Mouse (Mus musculus): Measurements from ENCODE around the gene Gm3285.

Gene Gm3285

DNA sequence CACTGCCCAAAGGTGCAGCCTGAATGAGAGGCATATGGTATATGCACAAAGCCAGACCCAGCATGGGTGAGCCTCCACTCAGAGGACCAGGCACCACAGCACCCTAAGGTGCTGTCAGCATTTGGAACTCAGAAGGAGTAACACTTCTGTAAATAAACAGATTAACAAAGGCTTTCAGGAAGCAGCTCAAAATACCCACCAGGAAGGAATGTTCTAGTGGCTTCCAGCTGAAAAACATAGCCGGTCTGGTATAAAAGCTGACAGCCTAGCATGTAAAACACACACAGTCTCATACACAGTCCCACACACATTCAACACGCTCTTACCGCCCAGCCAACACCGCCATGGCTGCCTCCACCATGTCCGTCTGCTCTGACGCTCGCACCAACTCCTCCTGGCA, at the start of gene Gm3285:
Gene Gm3285, plus strand, starts transcription at position 301 of the 400 bp plus-strand sequence.
- DNase-seq (ENCODE audit: low spot score in 2 of 2) = no peak

DNA sequence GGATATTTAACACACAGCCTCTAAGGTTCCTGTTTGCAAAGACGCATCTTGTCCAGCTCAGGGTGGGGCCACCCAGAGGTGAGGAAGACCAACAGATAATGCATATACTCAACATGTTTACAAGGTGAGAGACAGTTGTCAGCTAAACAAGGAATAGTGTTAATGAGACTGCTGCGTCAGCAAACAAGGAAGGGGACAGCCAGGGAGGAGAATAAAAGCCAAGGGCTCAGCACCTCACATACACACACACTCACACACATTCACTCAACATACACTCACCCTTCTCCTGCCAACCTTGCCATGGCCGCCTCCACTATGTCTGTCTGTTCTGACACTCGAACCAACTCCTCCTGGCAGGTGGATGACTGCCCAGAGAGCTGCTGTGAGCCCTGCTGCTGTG, 47.4 kb upstream of the Gm3285 start, which contains the start of gene Gm2696:
Gene Gm2696, plus strand, starts transcription at position 301 of the 400 bp plus-strand sequence.
- no peak for DNase-seq (ENCODE audit: low spot score in 2 of 2)

GRCm38 (mm10) chr10:77815514-77815913, 46.3 kb upstream of the Gm3285 start:
- no peak for DNase-seq (ENCODE audit: low spot score in 2 of 2)

GRCm38 (mm10) chr10:77818523-77818922, 43.3 kb upstream of the Gm3285 start:
- DNase-seq (ENCODE audit: low spot score in 2 of 2) = no peak

DNA sequence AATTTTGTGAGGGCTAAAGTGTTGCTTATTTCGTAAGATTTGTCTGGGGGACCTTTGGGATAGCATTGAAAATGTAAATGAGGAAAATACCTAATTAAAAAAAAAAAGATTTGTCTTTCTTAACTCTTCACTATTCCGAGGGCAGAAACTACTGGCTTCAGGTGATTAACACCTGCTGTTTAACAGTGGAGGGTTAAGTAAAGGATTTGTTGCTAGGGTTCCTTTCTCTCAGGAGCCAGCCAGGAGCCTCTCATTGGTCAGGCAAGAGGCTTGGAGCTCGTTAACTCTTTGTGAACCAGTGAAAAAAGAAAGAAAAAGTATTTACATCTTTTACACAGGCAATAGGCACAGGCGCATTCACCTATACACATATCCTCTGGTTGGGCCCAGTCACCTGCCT, 42.6 kb upstream of the Gm3285 start:
- DNase-seq (ENCODE audit: low spot score in 2 of 2) = no peak

DNA sequence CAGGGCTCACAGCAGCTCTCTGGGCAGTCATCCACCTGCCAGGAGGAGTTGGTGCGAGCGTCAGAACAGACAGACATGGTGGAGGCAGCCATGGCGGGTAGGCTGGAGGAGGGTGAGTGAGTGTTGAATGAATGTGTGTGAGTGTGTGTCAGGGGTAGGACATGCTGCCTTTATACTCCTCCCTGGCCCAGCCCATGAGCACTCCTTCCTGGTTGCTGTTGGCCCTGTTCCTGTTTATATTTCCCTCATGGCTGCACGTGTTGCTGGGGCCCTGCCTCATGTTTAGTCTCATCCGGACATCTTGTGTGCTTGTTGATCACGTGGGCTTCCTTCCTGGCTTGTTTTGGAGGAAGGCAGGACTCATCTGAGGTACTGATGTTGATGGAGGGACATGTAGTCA, 34.8 kb upstream of the Gm3285 start, which contains the start of gene Krtap10-4:
Gene Krtap10-4, minus strand, starts transcription at position 145 of the 400 bp plus-strand sequence.
- no peak for DNase-seq (ENCODE audit: low spot score in 2 of 2)

DNA sequence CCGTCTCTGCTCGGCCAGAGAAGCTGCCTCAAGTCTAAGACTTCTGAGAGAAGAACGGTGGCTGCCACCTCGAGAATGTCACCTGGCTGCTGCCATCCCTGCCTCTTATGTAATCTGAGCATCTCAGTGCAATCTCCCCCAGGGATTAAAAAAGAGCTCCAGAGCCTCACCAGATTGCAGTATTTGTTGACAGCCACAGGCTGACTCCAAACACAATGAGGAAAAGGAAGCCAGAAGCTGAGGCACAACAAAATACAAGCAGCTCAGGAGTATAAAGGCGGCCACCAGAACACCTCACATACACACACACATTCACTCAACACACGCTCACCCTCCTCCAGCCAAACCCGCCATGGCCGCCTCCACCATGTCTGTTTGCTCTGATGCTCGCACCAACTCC, 26.1 kb upstream of the Gm3285 start, which contains the start of gene Krtap10-10:
Gene Krtap10-10, plus strand, starts transcription at position 301 of the 400 bp plus-strand sequence.
- no peak for DNase-seq (ENCODE audit: low spot score in 2 of 2)

- no peak for DNase-seq (ENCODE audit: low spot score in 2 of 2)
These were observed 22.8 kb upstream of the Gm3285 start for GRCm38 (mm10) chr10:77839006-77839405.

- DNase-seq (ENCODE audit: low spot score in 2 of 2) = no peak
These were observed 15.3 kb upstream of the Gm3285 start, which contains the start of gene Gm36176 for GRCm38 (mm10) chr10:77846503-77846902. Gm36176 (plus strand) TSS chr10:77846803.

GRCm38 (mm10) chr10:77846961-77847360, 14.8 kb upstream of the Gm3285 start:
- no peak for DNase-seq (ENCODE audit: low spot score in 2 of 2)

GRCm38 (mm10) chr10:77847538-77847937, 14.2 kb upstream of the Gm3285 start:
- no peak for DNase-seq (ENCODE audit: low spot score in 2 of 2)

DNA sequence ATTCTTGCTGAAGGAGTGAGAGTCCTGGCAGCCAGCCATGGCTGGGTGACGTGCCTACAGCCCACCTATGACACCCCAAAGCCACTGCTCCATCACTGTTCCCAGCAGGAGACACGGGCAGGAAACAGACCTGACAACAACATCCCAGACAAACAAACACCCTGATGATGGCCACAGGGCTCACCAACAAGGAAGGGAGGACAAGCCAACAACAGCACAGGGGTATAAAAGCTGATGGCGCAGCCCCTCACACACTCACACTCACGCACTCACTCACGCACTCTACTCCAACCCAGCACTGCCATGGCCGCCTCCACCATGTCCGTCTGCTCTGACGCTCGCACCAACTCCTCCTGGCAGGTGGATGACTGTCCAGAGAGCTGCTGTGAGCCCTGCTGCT, 9.2 kb upstream of the Gm3285 start, which contains the start of gene Gm10318:
Gene Gm10318, plus strand, starts transcription at position 301 of the 400 bp plus-strand sequence.
- DNase-seq (ENCODE audit: low spot score in 2 of 2) = no peak

DNA sequence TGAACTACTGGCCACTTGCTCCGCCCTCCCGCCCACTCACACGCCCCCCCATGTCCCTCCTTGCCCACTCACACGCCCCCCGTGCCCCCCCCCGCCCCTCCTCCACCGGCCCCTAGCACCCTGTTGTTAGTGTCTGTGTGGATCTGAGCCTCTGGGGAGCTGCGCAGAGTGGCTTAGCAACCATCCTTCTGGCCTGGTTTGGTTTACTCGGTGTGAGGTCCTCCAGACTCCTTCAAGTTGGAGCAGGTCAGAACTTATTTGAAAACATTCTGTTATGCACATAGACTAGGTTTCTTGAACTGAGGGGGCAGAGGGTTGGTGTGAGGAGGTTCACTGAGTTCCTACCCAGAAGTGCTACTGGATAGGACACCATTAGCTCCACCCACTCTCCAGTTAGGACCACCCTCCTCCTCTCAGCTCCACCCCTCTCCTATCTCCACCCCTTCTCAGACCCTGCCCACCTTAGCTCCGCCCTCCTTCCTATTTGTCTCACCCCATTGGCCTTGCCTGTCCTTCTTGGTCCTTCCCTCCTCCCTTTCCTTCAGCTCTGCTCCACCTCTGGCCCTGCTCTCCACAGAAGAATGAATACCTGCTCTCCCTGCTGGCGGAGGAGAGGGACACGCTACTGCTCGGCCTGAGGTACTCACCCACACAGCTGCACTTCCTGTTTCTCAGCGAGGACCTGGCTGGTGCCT, 2.4 kb downstream of the Gm3285 start:
- peak; percentile 75 to 80 for DNase-seq (ENCODE audit: low spot score in 2 of 2)

GRCm38 (mm10) chr10:77864762-77865143, 3.0 kb downstream of the Gm3285 start:
- DNase-seq (ENCODE audit: low spot score in 2 of 2) = no peak

DNA sequence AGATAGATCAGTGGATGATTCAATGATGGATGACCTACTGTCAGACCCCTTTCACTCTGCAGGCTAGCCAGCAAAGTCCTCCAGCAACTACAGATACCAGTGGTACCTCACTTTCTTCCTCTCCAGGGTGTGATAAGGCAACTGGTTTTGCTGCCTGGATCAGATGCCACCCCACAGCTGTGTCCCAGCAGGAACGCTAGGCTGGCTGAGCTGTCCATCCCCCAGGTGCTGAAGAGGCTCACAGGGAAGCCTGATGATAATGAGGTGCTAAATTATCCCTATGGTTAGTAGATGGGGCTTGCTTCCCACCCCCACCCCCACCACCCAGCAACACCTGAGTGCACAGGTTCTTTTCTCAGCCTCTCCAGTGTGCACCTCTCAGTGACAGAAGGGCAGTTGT, 5.8 kb downstream of the Gm3285 start:
- no peak for DNase-seq (ENCODE audit: low spot score in 2 of 2)

DNA sequence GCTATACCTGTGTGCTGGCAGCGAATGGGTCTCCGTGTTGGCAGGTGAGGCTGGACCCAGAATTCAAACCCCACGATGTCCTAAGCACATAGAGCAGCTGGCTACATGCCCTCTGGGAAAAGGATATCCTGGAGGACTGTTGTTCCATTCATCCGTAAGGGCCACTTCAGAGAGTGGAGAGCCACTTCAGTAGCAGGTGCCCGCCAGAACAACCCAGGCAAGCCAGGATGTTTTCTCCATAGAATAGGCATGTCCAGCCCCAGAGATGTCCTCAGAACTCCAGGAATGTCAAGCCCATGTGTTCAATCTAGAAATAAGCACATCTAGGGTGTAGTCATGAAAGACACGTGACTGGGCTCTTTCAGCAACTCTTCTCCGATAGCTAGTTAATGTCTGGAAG, 7.9 kb downstream of the Gm3285 start:
- no peak for DNase-seq (ENCODE audit: low spot score in 2 of 2)

GRCm38 (mm10) chr10:77878985-77879384, 17.2 kb downstream of the Gm3285 start:
- peak; percentile 34 to 47 for DNase-seq (ENCODE audit: low spot score in 2 of 2)

- no peak for DNase-seq (ENCODE audit: low spot score in 2 of 2)
These were observed 18.5 kb downstream of the Gm3285 start for GRCm38 (mm10) chr10:77880305-77880704.

DNA sequence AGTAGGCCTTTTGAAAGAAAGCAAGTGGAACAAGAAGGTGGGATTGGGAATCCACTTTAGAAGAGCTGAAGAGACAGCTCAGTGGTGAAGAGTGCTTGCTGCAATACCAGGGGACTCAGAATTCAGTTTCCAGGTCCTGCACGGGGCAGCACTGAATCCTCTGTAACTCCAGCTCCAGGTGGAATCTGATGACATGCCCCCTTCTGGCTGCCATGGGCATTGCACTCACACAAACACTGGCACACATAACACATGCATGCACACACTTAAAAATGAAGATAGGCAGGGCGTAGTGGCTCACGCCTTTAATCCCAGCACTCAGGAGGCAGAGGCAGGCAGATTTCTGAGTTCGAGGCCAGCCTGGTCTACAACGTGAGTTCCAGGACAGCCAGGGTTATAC, 20.8 kb downstream of the Gm3285 start:
- no peak for DNase-seq (ENCODE audit: low spot score in 2 of 2)

- no peak for DNase-seq (ENCODE audit: low spot score in 2 of 2)
These were observed 24.4 kb downstream of the Gm3285 start for GRCm38 (mm10) chr10:77886007-77886747.

DNA sequence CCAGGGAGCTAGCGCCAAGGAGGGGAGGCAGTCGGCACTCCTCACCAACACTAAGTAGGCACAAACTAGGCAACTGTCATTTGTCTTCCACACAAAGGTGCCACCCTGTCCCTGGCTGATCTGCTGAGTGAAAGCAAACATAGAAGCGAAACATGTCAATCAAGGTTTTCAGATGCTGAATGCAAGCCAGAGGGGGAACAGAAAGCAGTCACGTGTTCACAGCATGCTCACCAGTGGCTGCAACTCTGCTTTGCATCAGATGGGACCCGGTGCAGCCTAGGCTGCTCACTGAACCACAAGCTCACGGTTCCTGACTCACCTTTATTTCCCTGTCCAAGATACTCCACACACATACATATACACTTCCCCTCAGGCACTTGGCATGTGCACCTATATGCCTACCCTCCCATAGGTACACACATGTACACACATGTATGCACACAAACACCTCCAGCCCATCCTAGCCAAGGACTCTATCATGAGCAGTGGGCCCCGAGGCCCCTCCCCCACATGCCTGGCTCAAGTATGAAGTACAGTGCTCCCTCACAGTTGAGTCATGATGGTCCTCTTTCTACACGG, 29.3 kb downstream of the Gm3285 start:
- no peak for DNase-seq (ENCODE audit: low spot score in 2 of 2)

GRCm38 (mm10) chr10:77895562-77895961, 33.8 kb downstream of the Gm3285 start:
- DNase-seq (ENCODE audit: low spot score in 2 of 2) = no peak
